Mouse (Mus musculus): ENCODE measurements around the gene Cux1. TPM values are rescaled to one million over a fixed set of nuclear protein-coding genes. Genes with fewer than 3 reads are reported as not detected.
A peak's percentile ranks its signal among the peaks of the same experiment; 100 is the strongest.
"Not testable (repeated sequence)": the region's sequence is repeated elsewhere in the genome, so short reads cannot be mapped to it uniquely, and the experiment has no call there.

Cux1 gene
- total RNA-seq, 2 experiments from 2014 or later: 107 to 119 TPM

- intact Hi-C loops (cut with DNase I): no loop called here
These were observed 81.9 kb downstream of the Cux1 start for GRCm38 (mm10) chr5:136485397-136485796.

DNA sequence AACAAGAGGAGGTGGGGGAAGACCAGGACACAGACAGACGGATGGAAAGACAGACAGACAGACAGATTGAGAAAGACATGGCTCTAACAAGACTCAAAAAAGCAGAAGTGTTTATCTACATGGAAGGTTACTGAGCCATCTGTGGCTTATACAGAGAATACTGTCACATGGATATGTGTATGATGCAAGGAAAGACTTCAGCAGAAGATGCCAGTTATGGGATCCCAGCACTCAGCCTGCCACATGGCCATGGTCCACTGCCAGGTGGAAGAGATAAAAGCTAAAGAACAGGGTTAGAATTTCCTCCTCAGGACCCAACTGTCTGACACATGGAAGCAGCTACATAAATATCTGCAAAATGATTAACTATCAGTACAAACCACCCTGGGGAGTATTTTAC, 84.9 kb downstream of the Cux1 start:
- intact Hi-C loops (cut with DNase I): no loop called here
- no peak for DNase-seq (ENCODE audit: low spot score in 2 of 2)

More at GRCm38 (mm10) chr5:136485397-136485796, 81.9 kb downstream of the Cux1 start:
- DNase-seq (ENCODE audit: low spot score in 2 of 2): no peak

- intact Hi-C loops (cut with DNase I): no loop called here
- DNase-seq (ENCODE audit: low spot score in 2 of 2): peak; percentile 34 to 43
These were observed 86.7 kb downstream of the Cux1 start for GRCm38 (mm10) chr5:136480541-136480940.

- intact Hi-C loops (cut with DNase I): no loop called here
- DNase-seq (ENCODE audit: low spot score in 2 of 2): no peak
These were observed 87.5 kb downstream of the Cux1 start for GRCm38 (mm10) chr5:136479801-136480200.

DNA sequence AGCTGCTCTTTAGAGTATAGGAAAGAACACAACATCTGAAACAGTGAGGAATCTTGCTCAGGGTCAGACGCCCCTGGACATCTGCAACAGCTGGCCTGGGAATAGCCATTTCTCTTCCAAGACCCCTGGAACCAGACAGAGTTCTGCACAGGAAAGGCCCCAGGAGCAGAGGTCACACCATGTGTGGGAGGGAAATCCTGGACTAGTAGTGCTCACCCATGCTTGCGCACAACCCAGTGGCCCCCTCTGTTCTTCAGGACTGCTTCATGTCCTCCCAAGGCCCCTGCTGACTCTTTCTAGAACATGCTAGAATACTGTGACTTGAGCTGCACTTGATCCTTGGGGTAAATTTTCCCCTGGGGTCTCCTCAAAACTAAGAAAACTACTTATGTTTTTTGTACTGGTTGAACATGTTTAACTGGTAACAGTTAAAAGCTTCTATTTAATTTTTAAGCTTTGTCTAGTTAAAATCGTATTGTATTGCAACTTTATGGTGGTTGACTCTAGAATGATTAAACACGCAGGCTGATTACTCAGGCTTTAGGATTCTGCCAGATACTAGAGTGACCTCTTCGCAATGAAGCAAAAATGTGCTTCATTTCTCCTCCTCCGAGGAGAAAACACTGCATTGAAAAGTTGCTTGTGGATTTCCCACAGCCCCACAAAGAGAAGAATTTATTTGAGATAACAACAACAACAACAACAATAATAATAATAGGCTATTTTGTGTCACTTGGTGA, 88.1 kb downstream of the Cux1 start:
- no peak for DNase-seq (ENCODE audit: low spot score in 2 of 2)
- intact Hi-C loops (cut with DNase I): no loop called here

DNA sequence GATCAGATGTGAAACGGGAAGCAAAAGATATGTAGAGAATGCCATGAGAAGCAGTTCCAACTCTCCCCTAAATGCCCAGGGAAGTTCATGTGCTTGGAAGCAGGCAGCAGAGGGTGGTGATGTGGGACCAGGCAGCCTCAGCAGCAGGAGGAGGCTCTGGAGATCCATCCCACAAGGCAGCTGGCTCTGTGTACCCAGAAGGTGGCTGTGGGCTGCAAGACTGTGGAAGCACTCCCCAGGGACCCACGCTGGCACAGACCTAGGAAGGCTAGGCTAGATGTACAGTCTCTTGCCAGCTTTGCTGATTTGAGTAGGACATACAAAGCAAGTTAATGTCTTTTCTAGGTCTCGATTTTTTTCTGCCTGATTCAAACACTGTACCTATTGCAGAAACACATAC, 91.0 kb downstream of the Cux1 start:
- intact Hi-C loops (cut with DNase I): no loop called here
- DNase-seq (ENCODE audit: low spot score in 2 of 2): peak; percentile 72 to 82

- intact Hi-C loops (cut with DNase I): no loop called here
- no peak for DNase-seq (ENCODE audit: low spot score in 2 of 2)
These were observed 92.1 kb downstream of the Cux1 start for GRCm38 (mm10) chr5:136475161-136475560.

DNA sequence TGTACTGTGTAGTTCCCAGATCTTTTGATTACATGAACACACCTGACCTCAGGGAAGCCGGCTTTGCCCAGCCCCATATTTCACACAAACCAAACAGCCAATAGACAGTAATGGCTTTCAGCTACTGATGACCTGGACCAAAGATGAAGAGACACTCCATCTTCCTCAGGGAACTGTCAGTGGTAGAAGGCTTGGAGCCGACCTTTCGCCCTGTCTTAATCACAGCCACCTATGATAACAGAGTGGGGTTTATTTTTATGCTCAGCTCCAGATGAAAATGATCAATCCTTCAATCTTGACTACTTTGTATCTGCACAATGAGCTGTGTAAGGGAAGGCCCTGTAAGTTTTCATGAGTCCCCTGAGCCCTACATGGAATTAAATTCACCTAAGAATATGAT, 93.2 kb downstream of the Cux1 start:
- intact Hi-C loops (cut with DNase I): no loop called here
- DNase-seq (ENCODE audit: low spot score in 2 of 2): no peak

DNA sequence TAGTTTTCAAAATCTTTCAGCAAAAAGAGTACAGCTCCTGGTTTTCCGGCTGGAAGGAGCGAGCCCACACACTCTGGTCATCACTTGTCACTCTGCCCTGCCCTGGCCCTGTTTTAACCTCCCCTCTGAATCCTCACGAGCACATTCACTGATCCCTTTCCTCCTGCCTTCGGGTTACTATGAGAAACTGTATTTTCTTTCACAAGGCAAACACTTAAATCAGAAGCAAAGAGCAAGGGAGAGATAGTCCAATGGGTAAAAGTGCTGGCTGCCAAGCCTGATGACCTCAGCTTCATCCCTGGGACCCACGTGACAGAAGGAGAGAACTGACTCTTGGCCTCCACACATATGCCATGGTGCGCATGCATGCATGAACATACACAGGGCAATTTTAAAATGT, 94.0 kb downstream of the Cux1 start:
- intact Hi-C loops (cut with DNase I): no loop called here

DNA sequence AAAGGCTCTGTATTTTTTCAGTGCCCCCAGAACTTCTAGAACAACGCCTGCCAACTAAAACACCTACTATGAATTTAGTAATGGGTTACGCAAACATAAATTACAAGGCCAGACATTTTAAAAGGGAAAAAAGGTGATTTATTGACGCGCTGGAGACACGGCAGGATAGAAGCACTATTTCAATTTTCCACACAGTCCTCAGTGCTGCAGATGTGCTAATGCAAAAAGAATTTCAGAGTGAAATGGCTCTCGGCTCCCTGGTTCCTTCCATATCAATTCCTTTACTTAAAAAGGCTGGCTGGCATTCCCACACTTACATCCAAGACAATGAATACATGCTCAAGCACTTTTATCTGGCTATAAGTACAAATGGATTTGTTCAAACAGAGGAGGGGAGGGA, 94.4 kb downstream of the Cux1 start:
- intact Hi-C loops (cut with DNase I): no loop called here
- DNase-seq (ENCODE audit: low spot score in 2 of 2): no peak

More for the DNA sequence above, 94.0 kb downstream of the Cux1 start:
- no peak for DNase-seq (ENCODE audit: low spot score in 2 of 2)

- intact Hi-C loops (cut with DNase I); DNase-seq (ENCODE audit: low spot score in 2 of 2): not testable (repeated sequence)
These were observed 96.1 kb downstream of the Cux1 start for GRCm38 (mm10) chr5:136470985-136471735.

- intact Hi-C loops (cut with DNase I): no loop called here
- no peak for DNase-seq (ENCODE audit: low spot score in 2 of 2)
These were observed 98.0 kb downstream of the Cux1 start for GRCm38 (mm10) chr5:136469301-136469700.

DNA sequence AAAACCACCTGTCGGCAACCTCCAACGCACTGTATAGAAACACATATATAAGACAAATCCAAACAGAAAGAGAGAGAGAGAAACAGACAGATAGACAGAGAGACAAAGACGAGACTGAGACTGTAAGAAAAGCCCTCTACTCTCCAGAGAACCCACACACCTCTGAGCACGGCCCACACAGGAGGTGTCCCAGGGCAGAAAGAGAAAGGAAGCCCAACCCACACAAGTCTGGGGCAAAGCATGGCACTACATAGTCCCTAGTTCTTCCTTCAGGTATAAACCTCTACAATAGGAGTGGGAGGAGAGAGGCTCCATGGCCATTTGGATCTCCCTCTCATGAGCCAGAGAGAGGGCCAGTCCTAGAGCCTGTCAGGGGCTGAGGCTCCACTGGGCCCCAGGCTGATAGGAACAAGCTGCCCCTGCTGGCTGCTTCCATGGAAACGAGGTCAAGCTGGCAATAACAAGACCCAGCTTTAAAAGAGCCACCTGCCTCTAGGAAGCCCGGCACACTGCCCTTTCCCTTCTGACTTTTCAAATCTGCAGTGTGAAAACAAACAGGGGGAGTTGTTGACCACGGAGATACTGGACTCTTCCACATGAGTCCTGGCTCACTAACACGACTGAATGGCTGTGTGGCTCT, 99.8 kb downstream of the Cux1 start:
- intact Hi-C loops (cut with DNase I): no loop called here
- DNase-seq (ENCODE audit: low spot score in 2 of 2): no peak

DNA sequence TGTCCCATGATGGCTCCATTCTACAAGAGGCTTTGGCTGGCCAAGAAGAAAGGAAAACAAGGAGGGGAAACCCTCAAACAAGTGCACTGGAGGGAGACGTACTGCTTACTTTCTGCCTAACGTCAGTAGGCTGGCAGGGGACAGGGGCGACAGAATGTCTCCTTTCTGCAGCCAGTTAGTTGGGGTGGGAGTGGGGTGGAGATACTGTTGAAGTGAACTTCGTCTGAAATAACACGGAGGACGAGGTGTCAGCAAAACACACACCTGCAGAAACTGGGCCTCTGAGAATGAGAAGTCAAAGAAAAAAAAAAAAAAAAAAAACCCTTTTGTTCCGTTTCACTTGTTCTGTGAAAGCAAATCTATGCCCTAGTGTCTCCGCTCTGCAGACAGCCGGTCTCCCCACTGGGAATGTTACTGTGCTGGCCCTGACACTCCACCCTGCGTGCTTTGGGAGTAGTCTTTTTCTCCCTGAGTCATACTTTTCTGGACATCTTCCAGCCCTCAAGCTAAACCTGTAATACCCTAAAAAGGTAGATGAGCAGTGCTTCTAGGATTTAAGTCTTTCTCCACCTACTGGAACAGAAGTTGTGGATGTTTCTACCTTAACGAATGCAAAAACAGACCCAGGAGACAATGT, 101.4 kb downstream of the Cux1 start:
- no peak for DNase-seq (ENCODE audit: low spot score in 2 of 2)
- intact Hi-C loops (cut with DNase I): no loop called here

DNA sequence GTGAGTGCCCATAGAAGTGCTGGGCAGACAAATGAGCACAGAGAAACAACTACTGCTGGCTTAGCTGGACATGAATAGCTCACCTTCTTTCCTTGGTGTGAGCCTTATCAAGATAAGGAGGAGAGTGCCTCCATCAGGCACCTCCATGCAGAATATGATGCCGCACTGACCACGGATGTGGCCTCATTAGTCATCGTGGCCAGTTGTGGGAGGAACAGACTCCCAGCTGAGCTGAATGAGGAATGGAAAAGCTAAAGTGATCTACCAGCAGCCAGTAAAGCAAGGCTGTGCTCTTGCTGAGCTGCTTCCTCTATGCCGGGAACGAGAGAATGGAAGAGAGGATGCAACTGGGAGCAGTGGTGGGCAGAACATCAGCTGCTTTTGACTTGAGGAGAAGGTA, 101.9 kb downstream of the Cux1 start:
- no peak for DNase-seq (ENCODE audit: low spot score in 2 of 2)
- intact Hi-C loops (cut with DNase I): no loop called here

DNA sequence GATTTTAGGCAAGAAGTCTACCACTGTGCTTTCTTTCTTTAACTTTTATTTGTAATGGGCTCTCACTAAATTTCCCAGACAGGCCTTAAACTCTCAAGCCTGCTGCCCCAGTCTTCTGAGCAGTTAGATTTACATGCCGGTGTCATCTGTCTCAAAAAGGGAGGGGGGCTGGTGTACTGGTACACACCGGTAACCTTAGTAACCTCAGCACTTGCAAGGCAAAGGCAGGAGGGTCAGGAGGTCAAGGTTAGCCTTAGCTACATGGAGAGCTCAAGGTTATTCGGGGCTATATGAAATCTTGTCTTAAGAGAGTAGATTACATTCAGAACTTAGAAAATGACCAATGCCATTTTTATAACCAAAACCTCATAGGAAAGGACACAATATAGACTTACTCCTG, 102.4 kb downstream of the Cux1 start:
- no peak for DNase-seq (ENCODE audit: low spot score in 2 of 2)
- intact Hi-C loops (cut with DNase I): no loop called here

DNA sequence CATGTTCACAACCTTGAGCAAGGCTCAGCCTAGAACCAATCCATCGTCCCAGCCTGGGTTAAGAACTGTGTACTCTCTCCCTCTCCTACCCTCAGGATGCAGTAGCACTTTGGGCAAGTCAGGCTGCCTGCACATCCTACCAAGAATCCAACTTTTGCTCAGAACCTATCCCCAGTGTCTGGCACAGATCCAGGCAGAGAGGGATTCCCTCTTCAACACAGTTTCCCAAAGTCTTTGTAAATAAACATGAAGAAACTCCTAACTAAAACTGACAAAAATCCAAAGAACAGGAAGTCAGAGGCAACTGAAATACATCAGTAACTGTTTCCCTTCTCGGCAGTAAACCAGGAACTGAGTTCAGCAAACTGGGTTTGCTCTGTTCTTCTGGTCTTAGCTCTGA, 103.2 kb downstream of the Cux1 start:
- intact Hi-C loops (cut with DNase I): no loop called here
- no peak for DNase-seq (ENCODE audit: low spot score in 2 of 2)

DNA sequence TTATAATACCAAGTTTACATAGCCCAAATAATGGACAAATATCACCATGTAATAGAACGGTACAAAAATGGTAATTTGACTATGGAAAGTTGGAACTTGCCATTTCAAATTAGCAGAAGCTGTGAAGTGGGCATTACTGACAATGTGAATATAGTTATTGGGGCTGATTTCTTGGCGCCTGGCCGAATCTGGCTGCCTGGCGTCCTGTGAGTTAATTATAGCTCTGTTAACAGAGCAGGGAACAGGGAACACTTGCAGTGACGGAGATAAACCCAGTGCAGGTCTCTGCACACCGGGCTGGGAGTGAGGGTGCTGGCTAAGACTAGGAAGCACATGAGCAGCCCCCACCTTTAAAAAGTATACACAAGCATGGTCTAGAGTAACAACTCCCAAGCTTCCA, 104.7 kb downstream of the Cux1 start:
- intact Hi-C loops (cut with DNase I): no loop called here
- DNase-seq (ENCODE audit: low spot score in 2 of 2): no peak

DNA sequence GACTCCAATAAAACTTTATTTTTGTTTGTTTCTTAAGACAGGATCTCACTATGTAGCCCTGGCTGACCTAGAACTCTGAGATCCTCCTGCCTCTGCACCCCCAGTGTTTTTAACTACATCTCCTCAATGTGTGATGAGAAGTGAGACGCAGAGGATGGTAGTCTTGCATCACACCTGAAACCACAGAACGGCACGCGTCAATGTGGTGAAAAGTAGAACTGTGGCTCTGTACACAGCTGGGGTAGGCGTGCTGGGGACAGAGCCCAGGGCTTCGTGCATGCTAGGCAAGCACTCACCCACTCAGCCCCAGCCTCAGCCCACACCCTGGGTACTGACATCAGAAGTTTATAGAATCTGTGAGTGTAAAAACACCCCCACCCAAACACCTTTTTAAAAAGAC, 107.4 kb downstream of the Cux1 start:
- intact Hi-C loops (cut with DNase I): loop anchor here (10.0 kb wide), 1 partner anchor 105 kb away; no protein-coding TSS in a partner anchor
- DNase-seq (ENCODE audit: low spot score in 2 of 2): no peak

DNA sequence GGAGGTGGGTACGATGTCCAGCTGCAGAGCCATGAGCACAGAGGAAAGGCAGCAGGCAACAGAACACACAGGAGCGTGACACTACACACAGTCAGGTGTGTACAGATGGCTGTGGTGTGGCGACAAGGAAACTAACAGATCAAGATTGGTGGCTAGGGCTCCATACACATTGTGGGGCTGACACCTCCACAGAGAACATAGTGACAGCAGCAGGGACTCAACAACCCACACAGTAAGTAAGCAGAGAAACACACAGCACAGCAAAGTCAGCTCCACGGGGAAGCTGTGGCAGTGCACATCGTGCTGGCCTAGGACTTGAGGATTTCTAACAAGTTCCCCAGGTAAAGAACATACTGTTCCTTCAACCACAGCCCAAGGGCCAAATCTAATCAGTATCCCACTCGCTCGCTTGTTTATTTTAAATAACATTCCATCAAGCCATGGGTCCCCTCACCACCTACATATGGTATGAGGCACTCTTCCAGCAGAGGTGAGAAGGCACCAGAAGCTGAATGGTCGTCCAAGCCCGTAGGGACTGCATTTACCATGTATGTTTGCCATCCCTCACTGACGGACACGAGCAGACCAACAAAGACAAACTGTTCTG, 108.3 kb downstream of the Cux1 start:
- no peak for DNase-seq (ENCODE audit: low spot score in 2 of 2)
- intact Hi-C loops (cut with DNase I): loop anchor here (10.0 kb wide), 1 partner anchor 104 kb away; no protein-coding TSS in a partner anchor

Measured in left cerebral cortex, postnatal 36 days (tissue).